Mouse (Mus musculus): ENCODE measurements around the gene Lgr4. TPM values are rescaled to one million over a fixed set of nuclear protein-coding genes. Genes with fewer than 3 reads are reported as not detected.
"Not testable (repeated sequence)": the region's sequence is repeated elsewhere in the genome, so short reads cannot be mapped to it uniquely, and the experiment has no call there.

Lgr4 gene
- 6.8 and 7.1 TPM in 2 replicates for polyA plus RNA-seq (2015; fragmentation: Nextera tagmentation; extraction: Ambion mirVana)

- Histone ChIP-seq H3K9ac (ENCODE audit: low read depth, low read length) (peak within 1 kb of the TSS; percentile 88), H3K27me3 (ENCODE audit: control insufficient read depth, insufficient read depth, low read depth, low read length) (no peaks in the 10 kb centered on the region), H3K4me2 (ENCODE audit: low read length) (peak within 1 kb of the TSS; percentile 74), H3K4me3 (ENCODE audit: low read depth, low read length) (peak within 1 kb of the TSS; percentile 83), H3K4me1 (ENCODE audit: control insufficient read depth, insufficient read depth, low read length) (peaks cover 26% of the 10 kb centered on the region), H3K27ac (ENCODE audit: low read length) (peak within 1 kb of the TSS; percentile 90), H3K36me3 (ENCODE audit: control insufficient read depth, insufficient read depth, low read length) (no peaks in the 10 kb centered on the region), H3K9me3 (replicated peaks; ENCODE audit: control insufficient read depth, low read length, poor library complexity, severe bottlenecking) (no peaks in the 10 kb centered on the region)
- WGBS: 0% methylated on average over 106 of the region's 111 CpGs
- ATAC-seq: peak; percentile 98
Observed at GRCm38 (mm10) chr2:109917496-109918413, at the start of gene Lgr4. TSS of gene Lgr4 (plus strand) at chr2:109917647.

GRCm38 (mm10) chr2:109879429-109879828 lies 38.0 kb upstream of the Lgr4 start:
- not testable (repeated sequence) for H3K4me2 ChIP-seq (ENCODE audit: low read length); H3K36me3 ChIP-seq (ENCODE audit: control insufficient read depth, insufficient read depth, low read length); H3K27me3 ChIP-seq (ENCODE audit: control insufficient read depth, insufficient read depth, low read depth, low read length); H3K4me3 ChIP-seq (ENCODE audit: low read depth, low read length); H3K4me1 ChIP-seq (ENCODE audit: control insufficient read depth, insufficient read depth, low read length); H3K27ac ChIP-seq (ENCODE audit: low read length); H3K9ac ChIP-seq (ENCODE audit: low read depth, low read length); H3K9me3 ChIP-seq (replicated peaks; ENCODE audit: control insufficient read depth, low read length, poor library complexity, severe bottlenecking); ATAC-seq
- 86% methylated on average over 4 of the region's 4 CpGs for WGBS

- Histone ChIP-seq H3K4me3 (ENCODE audit: low read depth, low read length) (no peak overlapping the region), H3K4me1 (ENCODE audit: control insufficient read depth, insufficient read depth, low read length) (no peaks in the 10 kb centered on the region), H3K9me3 (replicated peaks; ENCODE audit: control insufficient read depth, low read length, poor library complexity, severe bottlenecking) (no peaks in the 10 kb centered on the region), H3K4me2 (ENCODE audit: low read length) (no peak overlapping the region), H3K27me3 (ENCODE audit: control insufficient read depth, insufficient read depth, low read depth, low read length) (no peaks in the 10 kb centered on the region), H3K9ac (ENCODE audit: low read depth, low read length) (no peak overlapping the region), H3K36me3 (ENCODE audit: control insufficient read depth, insufficient read depth, low read length) (no peaks in the 10 kb centered on the region), H3K27ac (ENCODE audit: low read length) (no peak overlapping the region)
- 60% methylated on average over 2 of the region's 2 CpGs for WGBS
- ATAC-seq: no peak
Observed at GRCm38 (mm10) chr2:109881111-109881510, 36.3 kb upstream of the Lgr4 start.

- Histone ChIP-seq H3K27me3 (ENCODE audit: control insufficient read depth, insufficient read depth, low read depth, low read length) (no peaks in the 10 kb centered on the region), H3K9me3 (replicated peaks; ENCODE audit: control insufficient read depth, low read length, poor library complexity, severe bottlenecking) (no peaks in the 10 kb centered on the region), H3K4me3 (ENCODE audit: low read depth, low read length) (no peak overlapping the region), H3K36me3 (ENCODE audit: control insufficient read depth, insufficient read depth, low read length) (no peaks in the 10 kb centered on the region), H3K4me2 (ENCODE audit: low read length) (no peak overlapping the region), H3K27ac (ENCODE audit: low read length) (no peak overlapping the region), H3K9ac (ENCODE audit: low read depth, low read length) (no peak overlapping the region), H3K4me1 (ENCODE audit: control insufficient read depth, insufficient read depth, low read length) (no peaks in the 10 kb centered on the region)
- 63% methylated on average over 1 of the region's 1 CpGs for WGBS
- no peak for ATAC-seq
Observed at GRCm38 (mm10) chr2:109881625-109882024, 35.8 kb upstream of the Lgr4 start.

GRCm38 (mm10) chr2:109884106-109884505 lies 33.3 kb upstream of the Lgr4 start:
- no peaks in the 10 kb centered on the region for H3K36me3 ChIP-seq (ENCODE audit: control insufficient read depth, insufficient read depth, low read length)
- H3K9me3 ChIP-seq (replicated peaks; ENCODE audit: control insufficient read depth, low read length, poor library complexity, severe bottlenecking): no peaks in the 10 kb centered on the region
- no peak for ATAC-seq
- H3K9ac ChIP-seq (ENCODE audit: low read depth, low read length): no peak overlapping the region
- no peak overlapping the region for H3K4me2 ChIP-seq (ENCODE audit: low read length)
- no peaks in the 10 kb centered on the region; the same call in 1 of the 2 replicates for H3K27me3 ChIP-seq (ENCODE audit: control insufficient read depth, insufficient read depth, low read depth, low read length)
- no peaks in the 10 kb centered on the region for H3K4me1 ChIP-seq (ENCODE audit: control insufficient read depth, insufficient read depth, low read length)
- no peak overlapping the region for H3K4me3 ChIP-seq (ENCODE audit: low read depth, low read length)
- H3K27ac ChIP-seq (ENCODE audit: low read length): no peak overlapping the region
- 75% methylated on average over 4 of the region's 4 CpGs for WGBS

- ATAC-seq: no peak
- H3K27ac ChIP-seq (ENCODE audit: low read length): no peak overlapping the region
- no peaks in the 10 kb centered on the region for H3K9me3 ChIP-seq (replicated peaks; ENCODE audit: control insufficient read depth, low read length, poor library complexity, severe bottlenecking)
- WGBS: 65% methylated on average over 4 of the region's 4 CpGs
- no peaks in the 10 kb centered on the region for H3K4me1 ChIP-seq (ENCODE audit: control insufficient read depth, insufficient read depth, low read length)
- H3K27me3 ChIP-seq (ENCODE audit: control insufficient read depth, insufficient read depth, low read depth, low read length): no peaks in the 10 kb centered on the region; the same call in 1 of the 2 replicates
- no peaks in the 10 kb centered on the region for H3K36me3 ChIP-seq (ENCODE audit: control insufficient read depth, insufficient read depth, low read length)
- H3K4me2 ChIP-seq (ENCODE audit: low read length): no peak overlapping the region
- H3K9ac ChIP-seq (ENCODE audit: low read depth, low read length): no peak overlapping the region
- H3K4me3 ChIP-seq (ENCODE audit: low read depth, low read length): no peak overlapping the region
Observed at GRCm38 (mm10) chr2:109884507-109884906, 32.9 kb upstream of the Lgr4 start.

- WGBS: 36% methylated on average over 4 of the region's 4 CpGs
- Histone ChIP-seq H3K36me3 (ENCODE audit: control insufficient read depth, insufficient read depth, low read length) (peaks cover 4% of the 10 kb centered on the region), H3K4me1 (ENCODE audit: control insufficient read depth, insufficient read depth, low read length) (peaks cover 16% of the 10 kb centered on the region), H3K9ac (ENCODE audit: low read depth, low read length) (peak overlapping the region; percentile 96), H3K27me3 (ENCODE audit: control insufficient read depth, insufficient read depth, low read depth, low read length) (no peaks in the 10 kb centered on the region; the same call in 1 of the 2 replicates), H3K4me3 (ENCODE audit: low read depth, low read length) (peak overlapping the region; percentile 81), H3K4me2 (ENCODE audit: low read length) (peak overlapping the region; percentile 31), H3K27ac (ENCODE audit: low read length) (no peak overlapping the region; the same call in 1 of the 2 replicates), H3K9me3 (replicated peaks; ENCODE audit: control insufficient read depth, low read length, poor library complexity, severe bottlenecking) (no peaks in the 10 kb centered on the region)
- ATAC-seq: no peak
Observed at GRCm38 (mm10) chr2:109890068-109890467, 27.4 kb upstream of the Lgr4 start.

- Histone ChIP-seq H3K9me3 (replicated peaks; ENCODE audit: control insufficient read depth, low read length, poor library complexity, severe bottlenecking) (no peaks in the 10 kb centered on the region), H3K4me2 (ENCODE audit: low read length) (peak within 1 kb of the TSS; percentile 92), H3K4me3 (ENCODE audit: low read depth, low read length) (peak within 1 kb of the TSS; percentile 81), H3K4me1 (ENCODE audit: control insufficient read depth, insufficient read depth, low read length) (peaks cover 16% of the 10 kb centered on the region), H3K27me3 (ENCODE audit: control insufficient read depth, insufficient read depth, low read depth, low read length) (no peaks in the 10 kb centered on the region; the same call in 1 of the 2 replicates), H3K9ac (ENCODE audit: low read depth, low read length) (peak within 1 kb of the TSS; percentile 96), H3K36me3 (ENCODE audit: control insufficient read depth, insufficient read depth, low read length) (peaks cover 8% of the 10 kb centered on the region), H3K27ac (ENCODE audit: low read length) (peak within 1 kb of the TSS; percentile 92)
- peak; percentile 100 for ATAC-seq
- 2% methylated on average over 36 of the region's 42 CpGs for WGBS
Observed at GRCm38 (mm10) chr2:109890597-109890996, 26.9 kb upstream of the Lgr4 start, which contains the start of gene Lin7c. TSS of gene Lin7c (plus strand) at chr2:109890853.

- Histone ChIP-seq H3K27ac (ENCODE audit: low read length) (peak overlapping the region; percentile 92), H3K9ac (ENCODE audit: low read depth, low read length) (peak overlapping the region; percentile 96), H3K27me3 (ENCODE audit: control insufficient read depth, insufficient read depth, low read depth, low read length) (no peaks in the 10 kb centered on the region; the same call in 1 of the 2 replicates), H3K4me3 (ENCODE audit: low read depth, low read length) (peak overlapping the region; percentile 81), H3K36me3 (ENCODE audit: control insufficient read depth, insufficient read depth, low read length) (peaks cover 12% of the 10 kb centered on the region), H3K4me1 (ENCODE audit: control insufficient read depth, insufficient read depth, low read length) (peaks cover 16% of the 10 kb centered on the region), H3K4me2 (ENCODE audit: low read length) (peak overlapping the region; percentile 92), H3K9me3 (replicated peaks; ENCODE audit: control insufficient read depth, low read length, poor library complexity, severe bottlenecking) (no peaks in the 10 kb centered on the region)
- WGBS: 0% methylated on average over 25 of the region's 34 CpGs
- ATAC-seq: peak; percentile 89
Observed at GRCm38 (mm10) chr2:109891031-109891430, 26.4 kb upstream of the Lgr4 start.
